9 mouse cellular contexts compared by ENCODE assay signal in genomic region chr6:122296918-122297278, GRCm38 (mm10). TPM values are rescaled to one million over a fixed set of nuclear protein-coding genes. Genes with fewer than 3 reads are reported as not detected.
DNase-seq lines count a peak whose midpoint lies in the region; ATAC-seq and TF ChIP-seq lines count a peak whose summit lies in the region.
"Had no signal": no experiment of that assay in that cellular context is flagged by ENCODE, and none has a peak within 500 bp of the region (broad histone marks: within the 10 kb centered on the region; RNA-seq: fewer than 3 reads in every experiment).

No protein-coding gene starts in this region.

- H3K36me3 ChIP-seq in embryonic facial prominence, embryonic 14.5 days (ENCODE audit: control insufficient read depth, insufficient read depth, low read length) = no peaks in the 10 kb centered on the region
- H3K36me3 ChIP-seq in intestine, embryonic 14.5 days (ENCODE audit: control insufficient read depth, insufficient read depth, low read length) = no peaks in the 10 kb centered on the region
- no peaks in the 10 kb centered on the region for H3K36me3 ChIP-seq in neural tube, embryonic 12.5 days

- H3K9me3 ChIP-seq in embryonic facial prominence, embryonic 14.5 days (ENCODE audit: control insufficient read depth, low read length) = no peaks in the 10 kb centered on the region
- H3K9me3 ChIP-seq in intestine, embryonic 14.5 days (ENCODE audit: control insufficient read depth, low read length) = no peaks in the 10 kb centered on the region
- no peaks in the 10 kb centered on the region for H3K9me3 ChIP-seq in neural tube, embryonic 12.5 days

- WGBS in embryonic facial prominence, embryonic 14.5 days = 26% methylated on average over 3 of the region's 3 CpGs
- WGBS in intestine, embryonic 14.5 days = 27% methylated on average over 3 of the region's 3 CpGs
- 39% methylated on average over 3 of the region's 3 CpGs for WGBS in neural tube, embryonic 12.5 days

- H3K4me1 ChIP-seq in embryonic facial prominence, embryonic 14.5 days (ENCODE audit: control insufficient read depth, insufficient read depth, low read length) = no peaks in the 10 kb centered on the region
- 0 out of 2 replicates have a peak, but pooled peaks cover 5% of the 10 kb centered on the region for H3K4me1 ChIP-seq in intestine, embryonic 14.5 days (replicated peaks; ENCODE audit: control insufficient read depth, insufficient read depth, low read length)
- peaks cover 5% of the 10 kb centered on the region; the same call in 1 of the 2 replicates for H3K4me1 ChIP-seq in neural tube, embryonic 12.5 days

- H3K9ac ChIP-seq in embryonic facial prominence, embryonic 14.5 days (ENCODE audit: low read depth, low read length) = peak overlapping the region; percentile 72
- peak overlapping the region; percentile 63 for H3K9ac ChIP-seq in intestine, embryonic 14.5 days (ENCODE audit: low read length)
- H3K9ac ChIP-seq in neural tube, embryonic 12.5 days = peak overlapping the region; percentile 72

- H3K4me2 ChIP-seq in embryonic facial prominence, embryonic 14.5 days (ENCODE audit: low read depth, low read length) = peak overlapping the region; percentile 73
- peak overlapping the region; percentile 67 for H3K4me2 ChIP-seq in intestine, embryonic 14.5 days (ENCODE audit: low read length)
- H3K4me2 ChIP-seq in neural tube, embryonic 12.5 days (replicated peaks) = peak overlapping the region; percentile 67

- no peaks in the 10 kb centered on the region for H3K27me3 ChIP-seq in embryonic facial prominence, embryonic 14.5 days (replicated peaks; ENCODE audit: control insufficient read depth, insufficient read depth, low read length)
- no peaks in the 10 kb centered on the region for H3K27me3 ChIP-seq in intestine, embryonic 14.5 days (replicated peaks; ENCODE audit: control insufficient read depth, insufficient read depth, low read length)
- no peaks in the 10 kb centered on the region for H3K27me3 ChIP-seq in neural tube, embryonic 12.5 days (replicated peaks)

- peak overlapping the region; percentile 83 for H3K27ac ChIP-seq in layer of hippocampus, adult 2 months
- peak overlapping the region; percentile 63 for H3K27ac ChIP-seq in embryonic facial prominence, embryonic 14.5 days (replicated peaks; ENCODE audit: low read depth, low read length)
- peak overlapping the region; percentile 71; the same call in 1 of the 2 replicates for H3K27ac ChIP-seq in intestine, embryonic 14.5 days (ENCODE audit: low read depth)
- H3K27ac ChIP-seq in neural tube, embryonic 12.5 days = no peak overlapping the region

- DNase-seq in layer of hippocampus, adult 2 months (ENCODE audit: low spot score in 2 of 2) = no peak
- no peak for DNase-seq in layer of hippocampus, postnatal 14 days (ENCODE audit: low spot score in 2 of 2)
- DNase-seq in embryonic facial prominence, embryonic 14.5 days (ENCODE audit: low spot score) = no peak
- no peak for DNase-seq in intestine, embryonic 14.5 days (ENCODE audit: low spot score)
- DNase-seq in embryo, embryonic 10.5 days (ENCODE audit: low spot score) = no peak
- no peak for DNase-seq in gastrocnemius, postnatal 25 days
- no peak for DNase-seq in layer of hippocampus, postnatal 10 days (ENCODE audit: low spot score in 2 of 2)
- DNase-seq: gastrocnemius, postnatal 10 days had no signal

- peak; percentile 15; the same call in 1 of the 2 replicates for ATAC-seq in embryonic facial prominence, embryonic 14.5 days (ENCODE audit: low read depth)
- peak; percentile 34; the same call in 1 of the 2 replicates for ATAC-seq in intestine, embryonic 14.5 days (replicated peaks; ENCODE audit: low FRiP score, low TSS enrichment, low read depth)
- peak; percentile 35 for ATAC-seq in neural tube, embryonic 12.5 days (ENCODE audit: low FRiP score, low read depth)

- TF ChIP-seq CTCF in layer of hippocampus, adult 2 months (conservative IDR thresholded peaks at IDR 0.05) = no peak

- peak overlapping the region; percentile 63 for H3K4me3 ChIP-seq in layer of hippocampus, adult 2 months
- peak overlapping the region; percentile 48 for H3K4me3 ChIP-seq in embryonic facial prominence, embryonic 14.5 days (ENCODE audit: low read depth, low read length)
- H3K4me3 ChIP-seq in intestine, embryonic 14.5 days (ENCODE audit: low read depth, low read length) = peak overlapping the region; percentile 49
- H3K4me3 ChIP-seq in neural tube, embryonic 12.5 days = peak overlapping the region; percentile 41

RNA-seq across cellular contexts. Expression of gene M6pr, which starts 11.6 kb away (rescaled TPM):
- 10 to 100 TPM; 75.9 to 78.9 TPM for total RNA-seq in layer of hippocampus, adult 2 months (2021)
- total RNA-seq in layer of hippocampus, postnatal 14 days (2021) = 10 to 100 TPM; 55.3 to 57.5 TPM
- 86.8 and 87.9 TPM in 2 replicates for polyA plus RNA-seq in embryonic facial prominence, embryonic 14.5 days (2014; fragmentation: Nextera tagmentation; extraction: Ambion mirVana)
- 123 and 125 TPM in 2 replicates for polyA plus RNA-seq in intestine, embryonic 14.5 days (2014; fragmentation: Nextera tagmentation; extraction: Ambion mirVana)
- 67.9 and 73.6 TPM in 2 replicates for polyA plus RNA-seq in neural tube, embryonic 12.5 days (2016; fragmentation: Nextera tagmentation; extraction: Ambion mirVana)
- 10 to 100 TPM; 20.2 to 20.3 TPM for total RNA-seq in gastrocnemius, postnatal 25 days (2021)
- total RNA-seq in layer of hippocampus, postnatal 10 days (2021) = 10 to 100 TPM; 46.4 to 47.0 TPM

RNA-seq across cellular contexts. Expression of gene Klrg1, which starts 14.2 kb away (rescaled TPM):
- total RNA-seq in layer of hippocampus, adult 2 months (2021) = under 1 TPM; 0.33 to 0.91 TPM
- total RNA-seq in layer of hippocampus, postnatal 14 days (2021) = under 1 TPM; 0.26 to 0.39 TPM
- polyA plus RNA-seq in embryonic facial prominence, embryonic 14.5 days (2014; fragmentation: Nextera tagmentation; extraction: Ambion mirVana) = 0.14 and 0.19 TPM in 2 replicates
- polyA plus RNA-seq in intestine, embryonic 14.5 days (2014; fragmentation: Nextera tagmentation; extraction: Ambion mirVana) = not detected in 2 replicates
- 0.27 TPM in 1 of 2 replicates, not detected in the other for polyA plus RNA-seq in neural tube, embryonic 12.5 days (2016; fragmentation: Nextera tagmentation; extraction: Ambion mirVana)
- total RNA-seq in gastrocnemius, postnatal 25 days (2021) = not detected
- 1 to 10 TPM in 1 of 2 experiments, under 1 TPM in 1; 0.59 to 1.2 TPM for total RNA-seq in layer of hippocampus, postnatal 10 days (2021)
- total RNA-seq: gastrocnemius, postnatal 10 days had no signal

RNA-seq across cellular contexts. Expression of gene Phc1, which starts 43.5 kb away (rescaled TPM):
- 10 to 100 TPM; 63.7 to 71.1 TPM for total RNA-seq in layer of hippocampus, adult 2 months (2021)
- 10 to 100 TPM; 61.8 to 64.9 TPM for total RNA-seq in layer of hippocampus, postnatal 14 days (2021)
- polyA plus RNA-seq in embryonic facial prominence, embryonic 14.5 days (2014; fragmentation: Nextera tagmentation; extraction: Ambion mirVana) = 20.8 and 21.0 TPM in 2 replicates
- polyA plus RNA-seq in intestine, embryonic 14.5 days (2014; fragmentation: Nextera tagmentation; extraction: Ambion mirVana) = 17.6 and 19.8 TPM in 2 replicates
- 31.0 and 35.6 TPM in 2 replicates for polyA plus RNA-seq in neural tube, embryonic 12.5 days (2016; fragmentation: Nextera tagmentation; extraction: Ambion mirVana)
- 10 to 100 TPM; 16.1 to 17.6 TPM for total RNA-seq in gastrocnemius, postnatal 25 days (2021)
- 10 to 100 TPM; 64.2 to 66.0 TPM for total RNA-seq in layer of hippocampus, postnatal 10 days (2021)
